Mouse (Mus musculus) cerebellum, adult 8-10 months (tissue): ENCODE data around the gene Defb23.
A peak's percentile ranks its signal among the peaks of the same experiment; 100 is the strongest.

Source experiments
- DNase-seq: peaks from one replicate; pipeline ENCODE4 v3.0.0; 2022

The Defb23 gene

DNA sequence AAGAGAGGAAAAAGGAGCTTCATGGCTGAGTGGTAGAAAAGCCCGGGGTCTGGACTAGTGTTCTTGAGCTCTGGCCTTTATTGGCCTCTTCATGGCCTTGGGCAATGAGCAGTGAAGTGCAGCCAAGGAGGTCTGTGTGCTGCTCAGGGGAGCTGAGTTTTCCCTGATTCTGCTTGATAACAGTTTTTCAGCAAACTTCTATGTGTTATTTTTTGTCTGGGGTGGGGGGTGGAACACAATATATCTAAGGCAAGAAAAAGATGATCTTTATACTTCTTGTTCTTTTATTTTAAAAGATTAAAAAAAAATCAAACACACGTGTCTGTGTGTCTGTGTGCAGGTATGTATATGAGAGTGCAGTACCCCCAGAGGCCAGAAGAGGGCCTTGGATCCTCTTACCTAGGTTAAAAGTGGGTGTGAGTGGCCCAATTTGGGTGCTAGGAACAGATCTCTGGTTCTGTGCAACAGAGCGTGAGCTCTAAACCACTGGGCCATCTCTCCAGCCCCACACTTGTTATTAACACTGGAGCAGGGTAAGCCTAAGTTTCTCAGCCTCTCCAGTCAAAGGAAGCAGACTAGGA, at the start of gene Defb23:
TSS of gene Defb23 (minus strand) at position 51 of the 581 bp plus-strand sequence.
- no peak for DNase-seq

GRCm38 (mm10) chr2:152511592-152511991, 47.2 kb upstream of the Defb23 start, which contains the start of gene Defb26:
Gene Defb26 (minus strand): TSS chr2:152511692.
- no peak for DNase-seq

GRCm38 (mm10) chr2:152503950-152504349, 39.5 kb upstream of the Defb23 start:
- no peak for DNase-seq

DNA sequence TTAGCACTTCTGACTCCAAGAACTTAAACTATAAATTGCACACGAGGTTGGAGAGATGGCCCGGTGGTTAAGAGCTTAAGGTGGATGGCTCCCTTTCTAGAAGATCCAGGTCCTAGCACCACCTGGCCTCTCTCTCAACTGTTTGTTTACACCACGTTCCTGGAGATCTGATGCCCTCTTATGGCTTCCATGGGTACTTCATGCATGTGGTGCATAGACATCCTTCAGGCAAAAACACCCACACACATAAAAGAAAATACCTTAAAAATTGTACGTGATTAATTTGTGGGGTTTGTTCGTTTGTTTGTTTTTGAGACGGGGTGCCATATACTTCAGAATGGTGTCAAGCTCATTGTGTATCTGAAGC, 36.4 kb upstream of the Defb23 start:
- DNase-seq: no peak

DNA sequence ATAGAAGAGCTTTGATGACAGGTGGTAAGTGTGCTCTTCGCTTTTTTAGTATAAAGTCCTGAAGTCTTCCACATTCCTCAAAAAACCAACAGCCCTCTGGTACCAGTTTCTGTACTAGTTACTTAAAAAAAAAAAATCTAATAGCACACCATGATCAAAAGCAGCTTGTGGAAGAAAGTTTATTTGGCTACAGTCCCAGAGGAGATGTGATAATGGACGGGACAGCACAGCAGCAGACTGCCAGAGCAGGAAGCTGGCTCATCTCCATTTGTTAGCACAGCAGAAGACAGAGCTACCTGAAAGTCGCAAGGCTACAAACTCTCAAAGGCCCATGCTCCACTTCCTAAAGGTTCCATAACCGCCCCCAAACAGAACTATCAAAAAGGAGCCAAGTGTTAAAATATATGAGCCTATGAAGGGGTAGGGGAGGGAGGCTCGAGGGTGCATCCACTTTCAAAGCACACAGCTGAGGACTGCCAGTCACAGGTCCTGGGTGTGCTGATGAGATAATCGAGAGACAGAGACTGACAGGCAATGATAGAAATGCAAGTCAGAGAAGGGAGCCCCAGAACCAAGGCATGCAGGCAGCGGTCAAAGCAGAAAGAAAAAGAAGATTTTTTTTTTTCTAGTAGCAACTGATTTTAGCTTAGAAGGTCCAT, 35.9 kb upstream of the Defb23 start:
- no peak for DNase-seq

DNA sequence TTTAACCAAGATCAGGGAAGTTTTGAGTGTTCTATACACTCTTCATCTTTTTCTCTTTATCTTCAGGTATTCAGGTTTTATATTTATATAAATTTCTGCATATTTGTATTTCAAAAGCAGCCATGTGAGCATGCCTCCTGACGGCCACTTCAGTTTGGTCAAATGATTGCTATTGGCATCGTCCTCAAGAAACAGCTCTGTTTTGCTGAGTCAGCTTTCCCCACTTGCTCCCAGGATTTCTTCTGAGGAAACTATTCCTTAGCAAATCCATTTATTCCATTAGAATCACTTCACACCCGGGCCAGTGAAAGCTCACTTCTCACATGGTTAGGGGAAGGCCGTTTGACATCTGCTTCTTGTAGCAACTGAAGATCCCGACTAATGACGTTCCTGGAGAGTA, 33.6 kb upstream of the Defb23 start:
- no peak for DNase-seq

GRCm38 (mm10) chr2:152493151-152493550, 28.7 kb upstream of the Defb23 start:
- DNase-seq: no peak

GRCm38 (mm10) chr2:152490038-152490437, 25.6 kb upstream of the Defb23 start, which contains the start of gene Defb22:
Gene Defb22 (minus strand): TSS chr2:152490138.
- DNase-seq: no peak

DNA sequence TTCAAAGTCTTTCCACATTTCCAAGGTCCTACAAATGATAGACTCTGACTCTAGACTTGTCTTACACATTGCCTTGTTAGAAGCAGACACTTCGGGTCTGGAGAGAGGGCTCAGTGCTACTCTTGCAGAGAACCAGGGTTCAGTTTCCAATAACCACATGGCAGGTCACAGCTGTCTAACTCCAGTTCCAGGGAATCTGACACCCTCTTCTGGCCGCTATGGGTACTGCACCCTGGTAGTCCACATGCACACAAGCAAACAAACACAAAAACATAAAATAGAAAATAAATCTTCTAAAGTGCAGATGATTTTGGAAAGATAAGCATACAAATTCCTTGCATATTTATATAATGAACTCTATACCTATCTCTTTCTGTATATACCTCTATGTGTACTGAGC, 22.6 kb upstream of the Defb23 start:
- DNase-seq: no peak

DNA sequence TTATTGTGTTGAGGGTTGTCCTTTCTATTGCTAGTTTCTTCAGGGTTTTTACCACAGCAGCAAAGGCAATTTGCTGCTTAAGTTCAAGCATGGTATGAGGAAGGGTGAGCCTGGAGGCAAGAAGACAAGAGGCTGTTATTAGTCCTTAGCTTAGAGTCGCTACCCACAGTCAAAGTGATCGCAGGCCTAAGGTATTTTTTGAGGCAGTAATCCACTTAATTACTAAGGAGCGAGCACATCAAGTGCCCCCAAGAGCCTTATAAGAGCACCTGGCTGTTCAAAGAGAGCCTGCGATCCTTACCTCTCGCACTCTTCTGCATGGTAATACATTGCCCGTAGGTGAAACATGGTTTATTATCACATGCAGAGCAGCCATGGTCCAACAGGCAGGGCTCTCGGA, 17.3 kb upstream of the Defb23 start:
- DNase-seq: no peak

GRCm38 (mm10) chr2:152480881-152481280, 16.5 kb upstream of the Defb23 start:
- no peak for DNase-seq

DNA sequence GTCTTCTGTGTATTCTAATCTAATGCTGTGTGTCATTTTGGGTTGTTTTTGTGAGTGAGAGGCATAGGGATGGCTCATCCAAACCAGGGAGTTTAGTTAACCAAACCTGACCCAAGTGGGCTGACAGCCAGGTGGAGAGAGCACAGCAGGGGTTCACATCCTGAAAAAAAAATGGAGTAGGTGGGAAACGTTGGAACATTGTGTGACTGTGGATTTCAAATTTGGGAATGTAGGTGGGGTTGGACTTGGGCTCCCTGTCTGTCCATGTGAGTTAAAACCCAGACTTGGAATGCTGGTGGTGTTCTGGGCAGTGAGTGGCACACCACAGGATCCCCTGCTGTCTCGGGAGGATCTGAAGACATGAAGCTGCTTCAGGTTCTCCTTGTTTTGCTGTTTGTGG, 12.3 kb upstream of the Defb23 start, which contains the start of gene Defb20:
TSS of gene Defb20 (plus strand) at position 301 of the 400 bp plus-strand sequence.
- no peak for DNase-seq

GRCm38 (mm10) chr2:152472434-152472833, 8.0 kb upstream of the Defb23 start:
- no peak for DNase-seq

DNA sequence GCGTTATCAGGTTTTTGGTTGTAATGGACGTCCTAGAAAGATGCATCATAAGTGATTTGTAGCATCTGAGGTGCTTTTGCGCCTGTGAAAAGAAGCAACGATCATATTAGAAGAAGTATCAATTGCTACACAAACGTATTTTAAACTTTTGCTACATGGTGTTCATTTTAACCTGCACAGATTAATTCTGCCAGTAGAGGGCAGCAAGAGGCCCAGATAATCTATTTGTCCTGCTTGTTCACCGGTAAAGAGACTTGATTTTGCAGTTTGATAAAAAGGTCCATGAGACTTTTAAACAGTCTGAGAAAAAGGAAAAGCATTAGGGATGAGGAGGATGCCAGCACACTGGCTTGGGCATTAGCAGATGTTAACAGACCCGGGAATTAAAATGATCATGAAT, 6.6 kb upstream of the Defb23 start:
- peak; percentile 30 for DNase-seq

GRCm38 (mm10) chr2:152459241-152459640, 5.2 kb downstream of the Defb23 start:
- DNase-seq: no peak

GRCm38 (mm10) chr2:152452101-152452781, 12.2 kb downstream of the Defb23 start:
- no peak for DNase-seq

GRCm38 (mm10) chr2:152450241-152450640, 14.2 kb downstream of the Defb23 start:
- DNase-seq: peak; percentile 68

- no peak for DNase-seq
Observed at GRCm38 (mm10) chr2:152447461-152447860, 17.0 kb downstream of the Defb23 start.

- DNase-seq: no peak
Observed at GRCm38 (mm10) chr2:152446642-152447041, 17.8 kb downstream of the Defb23 start.

DNA sequence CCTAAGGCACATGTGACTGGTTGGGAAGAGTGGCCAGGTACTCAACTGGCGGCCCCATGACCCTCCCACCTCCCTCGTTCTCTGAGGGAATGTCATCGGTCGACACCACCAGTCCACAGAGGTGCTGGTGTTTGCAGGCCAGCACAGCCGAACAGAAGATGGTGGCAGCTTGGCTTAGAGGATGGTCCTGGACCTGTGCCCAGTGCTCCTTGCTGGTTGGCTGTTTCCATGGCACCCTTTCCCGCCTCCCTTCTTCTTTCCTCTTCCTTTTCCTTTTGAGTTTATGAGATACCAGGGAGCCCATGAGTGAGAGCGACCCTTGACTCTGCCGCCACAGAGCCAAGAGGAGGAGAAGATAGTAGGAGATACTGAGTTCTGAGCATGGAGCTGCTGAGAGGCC, 21.1 kb downstream of the Defb23 start:
- no peak for DNase-seq

DNA sequence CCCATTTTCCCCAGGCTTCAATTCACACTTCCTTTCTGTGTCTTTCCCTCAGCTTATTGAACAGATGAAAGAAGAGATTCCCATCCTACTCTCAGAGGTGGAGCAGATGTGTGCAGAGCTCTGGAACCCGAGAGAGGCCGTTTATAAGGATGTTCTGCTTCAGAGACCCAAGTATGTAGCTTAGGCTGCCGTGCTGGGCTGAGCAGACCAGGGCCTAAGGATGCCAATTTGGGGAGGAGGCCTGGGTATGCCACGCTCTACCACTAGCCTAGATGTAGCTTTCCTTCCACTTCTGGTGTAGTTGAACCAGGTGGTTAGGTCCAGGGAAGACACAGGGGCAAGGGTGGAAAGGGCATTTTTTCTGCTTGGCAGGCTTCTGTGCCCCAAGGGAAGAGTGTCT, 22.1 kb downstream of the Defb23 start:
- no peak for DNase-seq

DNA sequence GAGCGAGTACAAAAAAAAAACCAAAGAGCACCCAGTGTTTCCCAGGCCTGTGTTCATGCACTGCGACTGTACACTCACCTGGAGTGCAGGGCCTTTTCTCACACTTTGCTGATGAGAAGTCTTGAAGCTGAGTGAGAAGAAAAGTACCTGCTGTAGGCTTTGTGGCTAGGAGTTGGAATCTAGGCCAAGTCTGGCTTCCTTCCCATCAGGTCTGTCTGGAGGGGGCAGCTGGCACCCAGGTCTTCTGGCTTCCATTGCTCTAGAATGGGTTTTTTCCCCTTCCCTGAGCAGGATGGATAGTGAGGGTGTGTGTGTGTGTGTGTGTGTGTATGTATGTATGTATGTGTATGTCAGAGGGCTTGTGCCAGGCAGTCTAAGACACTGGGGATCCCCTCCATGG, 24.6 kb downstream of the Defb23 start:
- no peak for DNase-seq

GRCm38 (mm10) chr2:152438963-152439362, 25.5 kb downstream of the Defb23 start:
- no peak for DNase-seq
